Mouse (Mus musculus): ENCODE results near the gene Isg15. TPM values are rescaled to one million over a fixed set of nuclear protein-coding genes. Genes with fewer than 3 reads are reported as not detected.

Isg15 gene
- polyA plus RNA-seq, 1 experiment from 2014 or later, result 6.1 TPM

GRCm38 (mm10) chr4:156185456-156185949, 15.1 kb downstream of the Isg15 start:
- peak; percentile 64 for ATAC-seq (ENCODE audit: low read depth)
- WGBS (ENCODE audit: insufficient replicate concordance), result 51% methylated on average over 13 of the region's 13 CpGs
- Histone ChIP-seq H3K9ac (ENCODE audit: low read depth, low read length) (no peak overlapping the region), H3K36me3 (ENCODE audit: control insufficient read depth, insufficient read depth) (no peaks in the 10 kb centered on the region), H3K27ac (ENCODE audit: low read length) (no peak overlapping the region; the same call in 1 of the 2 replicates), H3K4me2 (ENCODE audit: low read depth, low read length) (peak overlapping the region; percentile 51), H3K4me3 (ENCODE audit: low read depth, low read length) (peak overlapping the region; percentile 35), H3K27me3 (ENCODE audit: control insufficient read depth, insufficient read depth, low read depth, low read length) (no peaks in the 10 kb centered on the region), H3K4me1 (ENCODE audit: control insufficient read depth, low read depth, low read length) (peaks cover 37% of the 10 kb centered on the region), H3K9me3 (replicated peaks; ENCODE audit: control insufficient read depth, low read length) (no peaks in the 10 kb centered on the region)

- Histone ChIP-seq H3K9ac (ENCODE audit: low read depth, low read length) (no peak overlapping the region), H3K9me3 (replicated peaks; ENCODE audit: control insufficient read depth, low read length) (no peaks in the 10 kb centered on the region), H3K4me1 (ENCODE audit: control insufficient read depth, low read depth, low read length) (peaks cover 34% of the 10 kb centered on the region), H3K27me3 (ENCODE audit: control insufficient read depth, insufficient read depth, low read depth, low read length) (no peaks in the 10 kb centered on the region), H3K4me3 (ENCODE audit: low read depth, low read length) (no peak overlapping the region), H3K4me2 (ENCODE audit: low read depth, low read length) (no peak overlapping the region), H3K36me3 (ENCODE audit: control insufficient read depth, insufficient read depth) (no peaks in the 10 kb centered on the region), H3K27ac (ENCODE audit: low read length) (no peak overlapping the region)
- ATAC-seq (ENCODE audit: low read depth), result 0 out of 2 replicates have a peak, but pooled peaks have one; percentile 22
- 47% methylated on average over 7 of the region's 7 CpGs for WGBS (ENCODE audit: insufficient replicate concordance)
These were observed 16.2 kb downstream of the Isg15 start for GRCm38 (mm10) chr4:156184291-156184954.

- Histone ChIP-seq H3K4me3 (ENCODE audit: low read depth, low read length) (no peak overlapping the region), H3K4me2 (ENCODE audit: low read depth, low read length) (no peak overlapping the region), H3K36me3 (ENCODE audit: control insufficient read depth, insufficient read depth) (no peaks in the 10 kb centered on the region), H3K9ac (ENCODE audit: low read depth, low read length) (no peak overlapping the region), H3K27ac (ENCODE audit: low read length) (no peak overlapping the region), H3K4me1 (ENCODE audit: control insufficient read depth, low read depth, low read length) (peaks cover 28% of the 10 kb centered on the region), H3K27me3 (ENCODE audit: control insufficient read depth, insufficient read depth, low read depth, low read length) (no peaks in the 10 kb centered on the region), H3K9me3 (replicated peaks; ENCODE audit: control insufficient read depth, low read length) (no peaks in the 10 kb centered on the region)
- no peak for ATAC-seq (ENCODE audit: low read depth)
- WGBS (ENCODE audit: insufficient replicate concordance), result 48% methylated on average over 5 of the region's 5 CpGs
These were observed 16.9 kb downstream of the Isg15 start for GRCm38 (mm10) chr4:156183747-156184146.

- Histone ChIP-seq H3K36me3 (ENCODE audit: control insufficient read depth, insufficient read depth) (no peaks in the 10 kb centered on the region), H3K27me3 (ENCODE audit: control insufficient read depth, insufficient read depth, low read depth, low read length) (no peaks in the 10 kb centered on the region), H3K9me3 (replicated peaks; ENCODE audit: control insufficient read depth, low read length) (no peaks in the 10 kb centered on the region), H3K4me2 (ENCODE audit: low read depth, low read length) (no peak overlapping the region), H3K27ac (ENCODE audit: low read length) (no peak overlapping the region), H3K4me3 (ENCODE audit: low read depth, low read length) (no peak overlapping the region), H3K9ac (ENCODE audit: low read depth, low read length) (no peak overlapping the region), H3K4me1 (ENCODE audit: control insufficient read depth, low read depth, low read length) (no peaks in the 10 kb centered on the region)
- WGBS (ENCODE audit: insufficient replicate concordance), result 87% methylated on average over 9 of the region's 9 CpGs
- ATAC-seq (ENCODE audit: low read depth), result no peak
These were observed 23.0 kb downstream of the Isg15 start for GRCm38 (mm10) chr4:156177630-156178029.

- ATAC-seq (ENCODE audit: low read depth), result no peak
- Histone ChIP-seq H3K27ac (ENCODE audit: low read length) (no peak overlapping the region), H3K9me3 (replicated peaks; ENCODE audit: control insufficient read depth, low read length) (no peaks in the 10 kb centered on the region), H3K9ac (ENCODE audit: low read depth, low read length) (no peak overlapping the region), H3K4me1 (ENCODE audit: control insufficient read depth, low read depth, low read length) (no peaks in the 10 kb centered on the region), H3K4me3 (ENCODE audit: low read depth, low read length) (no peak overlapping the region), H3K27me3 (ENCODE audit: control insufficient read depth, insufficient read depth, low read depth, low read length) (no peaks in the 10 kb centered on the region), H3K4me2 (ENCODE audit: low read depth, low read length) (no peak overlapping the region), H3K36me3 (ENCODE audit: control insufficient read depth, insufficient read depth) (peaks cover 7% of the 10 kb centered on the region; the same call in 1 of the 2 replicates)
- 81% methylated on average over 11 of the region's 11 CpGs for WGBS (ENCODE audit: insufficient replicate concordance)
These were observed 28.8 kb downstream of the Isg15 start for GRCm38 (mm10) chr4:156171828-156172227.

- Histone ChIP-seq H3K4me3 (ENCODE audit: low read depth, low read length) (no peak overlapping the region), H3K4me1 (ENCODE audit: control insufficient read depth, low read depth, low read length) (no peaks in the 10 kb centered on the region)
- ATAC-seq (ENCODE audit: low read depth), result no peak
These were observed 31.5 kb downstream of the Isg15 start for GRCm38 (mm10) chr4:156169129-156169528.

GRCm38 (mm10) chr4:156168611-156169010, 32.0 kb downstream of the Isg15 start:
- H3K9ac ChIP-seq (ENCODE audit: low read depth, low read length), result no peak overlapping the region
- H3K27ac ChIP-seq (ENCODE audit: low read length), result no peak overlapping the region
- 77% methylated on average over 8 of the region's 8 CpGs for WGBS (ENCODE audit: insufficient replicate concordance)
- no peaks in the 10 kb centered on the region for H3K27me3 ChIP-seq (ENCODE audit: control insufficient read depth, insufficient read depth, low read depth, low read length)
- H3K4me2 ChIP-seq (ENCODE audit: low read depth, low read length), result no peak overlapping the region
- no peaks in the 10 kb centered on the region for H3K4me1 ChIP-seq (ENCODE audit: control insufficient read depth, low read depth, low read length)
- no peak for ATAC-seq (ENCODE audit: low read depth)
- no peak overlapping the region for H3K4me3 ChIP-seq (ENCODE audit: low read depth, low read length)
- H3K9me3 ChIP-seq (replicated peaks; ENCODE audit: control insufficient read depth, low read length), result no peaks in the 10 kb centered on the region
- peaks cover 7% of the 10 kb centered on the region; the same call in 1 of the 2 replicates for H3K36me3 ChIP-seq (ENCODE audit: control insufficient read depth, insufficient read depth)

More at GRCm38 (mm10) chr4:156169129-156169528, 31.5 kb downstream of the Isg15 start:
- no peaks in the 10 kb centered on the region for H3K27me3 ChIP-seq (ENCODE audit: control insufficient read depth, insufficient read depth, low read depth, low read length)
- peaks cover 7% of the 10 kb centered on the region; the same call in 1 of the 2 replicates for H3K36me3 ChIP-seq (ENCODE audit: control insufficient read depth, insufficient read depth)
- no peak overlapping the region for H3K4me2 ChIP-seq (ENCODE audit: low read depth, low read length)
- H3K27ac ChIP-seq (ENCODE audit: low read length), result no peak overlapping the region
- no peak overlapping the region for H3K9ac ChIP-seq (ENCODE audit: low read depth, low read length)
- 78% methylated on average over 10 of the region's 10 CpGs for WGBS (ENCODE audit: insufficient replicate concordance)
- no peaks in the 10 kb centered on the region for H3K9me3 ChIP-seq (replicated peaks; ENCODE audit: control insufficient read depth, low read length)

- Histone ChIP-seq H3K4me3 (ENCODE audit: low read depth, low read length) (no peak overlapping the region), H3K9ac (ENCODE audit: low read depth, low read length) (no peak overlapping the region), H3K36me3 (ENCODE audit: control insufficient read depth, insufficient read depth) (no peaks in the 10 kb centered on the region; the same call in 1 of the 2 replicates), H3K4me2 (ENCODE audit: low read depth, low read length) (no peak overlapping the region), H3K27me3 (ENCODE audit: control insufficient read depth, insufficient read depth, low read depth, low read length) (no peaks in the 10 kb centered on the region), H3K4me1 (ENCODE audit: control insufficient read depth, low read depth, low read length) (no peaks in the 10 kb centered on the region), H3K9me3 (replicated peaks; ENCODE audit: control insufficient read depth, low read length) (peaks cover 4% of the 10 kb centered on the region; the same call in 1 of the 2 replicates), H3K27ac (ENCODE audit: low read length) (no peak overlapping the region)
- 57% methylated on average over 9 of the region's 9 CpGs for WGBS (ENCODE audit: insufficient replicate concordance)
- ATAC-seq (ENCODE audit: low read depth), result no peak
These were observed 34.1 kb downstream of the Isg15 start for GRCm38 (mm10) chr4:156166477-156166876.

- Histone ChIP-seq H3K9ac (ENCODE audit: low read depth, low read length) (no peak overlapping the region), H3K27ac (ENCODE audit: low read length) (no peak overlapping the region), H3K4me3 (ENCODE audit: low read depth, low read length) (no peak overlapping the region), H3K9me3 (replicated peaks; ENCODE audit: control insufficient read depth, low read length) (peaks cover 8% of the 10 kb centered on the region), H3K27me3 (ENCODE audit: control insufficient read depth, insufficient read depth, low read depth, low read length) (no peaks in the 10 kb centered on the region), H3K4me2 (ENCODE audit: low read depth, low read length) (no peak overlapping the region), H3K36me3 (ENCODE audit: control insufficient read depth, insufficient read depth) (no peaks in the 10 kb centered on the region), H3K4me1 (ENCODE audit: control insufficient read depth, low read depth, low read length) (no peaks in the 10 kb centered on the region)
- 82% methylated on average over 3 of the region's 3 CpGs for WGBS (ENCODE audit: insufficient replicate concordance)
- no peak for ATAC-seq (ENCODE audit: low read depth)
These were observed 45.8 kb downstream of the Isg15 start for GRCm38 (mm10) chr4:156154771-156155170.
